Mouse (Mus musculus) CH12.LX (cell line): ENCODE measurements around the gene Sprr2j-ps. TPM values are rescaled to one million over a fixed set of nuclear protein-coding genes. Genes with fewer than 3 reads are reported as not detected.

ENCODE experiments used
- DNase-seq: peaks from one replicate; pipeline ENCODE4 v3.0.0-alpha.2; 2013; ENCODE audit errors: extremely low read depth
- H3K27ac ChIP-seq: 2 replicates; pipeline ENCODE4 v1.5.1; 2012; ENCODE audit warnings: low read depth, mild to moderate bottlenecking, control low read depth, moderate library complexity; ENCODE audit not compliant: insufficient read depth
- H3K27me3 ChIP-seq: replicated peaks from 2 replicates; pipeline ENCODE3; 2012; ENCODE audit warnings: inconsistent platforms
- H3K36me3 ChIP-seq, 2 experiments: replicated peaks in 1 of 2; 2 replicates each; pipeline versions ENCODE3 to v1.6.1; 2012; ENCODE audit warnings: inconsistent platforms in 1 of 2, low read length in 1 of 2, mild to moderate bottlenecking in 1 of 2, mixed read lengths in 1 of 2, moderate library complexity in 1 of 2; ENCODE audit not compliant: control insufficient read depth in 1 of 2, insufficient read depth in 1 of 2
- H3K4me1 ChIP-seq, 2 experiments: 2 replicates each; pipeline ENCODE4 v1.6.1; 2012; ENCODE audit warnings: inconsistent platforms in 1 of 2, moderate library complexity in 1 of 2; ENCODE audit not compliant: insufficient read depth in 2 of 2, control insufficient read depth in 1 of 2
- H3K4me2 ChIP-seq: 2 replicates; pipeline ENCODE4 v1.6.1; 2012; ENCODE audit warnings: low read depth, mild to moderate bottlenecking, control low read depth; ENCODE audit not compliant: poor library complexity, insufficient read depth, severe bottlenecking
- H3K4me3 ChIP-seq, 3 experiments: fragments of 150-350 bp in 1 of 3; sonication (generic) in 1 of 3; replicated peaks in 1 of 3; 2 replicates each; pipeline versions ENCODE3 to v1.5.1; 2011 to 2012; ENCODE audit warnings: low read depth in 2 of 3, low read length in 2 of 3, mild to moderate bottlenecking in 2 of 3, moderate library complexity in 2 of 3, control low read depth in 1 of 3, improper control_type of control experiment in 1 of 3, inconsistent platforms in 1 of 3, mixed read lengths in 1 of 3; ENCODE audit not compliant: poor library complexity in 1 of 3
- H3K79me2 ChIP-seq: replicated peaks from 2 replicates; pipeline ENCODE4 v1.6.1; 2012; ENCODE audit warnings: mild to moderate bottlenecking, moderate library complexity; ENCODE audit not compliant: control insufficient read depth, poor library complexity, insufficient read depth, severe bottlenecking; ENCODE audit errors: extremely low read depth
- H3K9ac ChIP-seq: 2 replicates; pipeline ENCODE4 v1.6.1; 2012; ENCODE audit warnings: low read depth, mild to moderate bottlenecking, control low read depth, moderate library complexity; ENCODE audit not compliant: insufficient read depth
- H3K9me3 ChIP-seq: replicated peaks from 2 replicates; pipeline ENCODE3; 2012; ENCODE audit warnings: low read length, inconsistent platforms, mixed read lengths
- BHLHE40 ChIP-seq: IDR thresholded peaks from 2 replicates; pipeline ENCODE4 v1.6.1; 2011; ENCODE audit warnings: mild to moderate bottlenecking, low read depth, low read length, improper control_type of control experiment
- CHD1 ChIP-seq: IDR thresholded peaks from 2 replicates; pipeline ENCODE4 v1.6.1; 2012; ENCODE audit warnings: low read depth, low read length, improper control_type of control experiment, inconsistent platforms
- CTCF ChIP-seq, 2 experiments: IDR thresholded peaks in 1 of 2; conservative IDR thresholded peaks in 1 of 2; 2 replicates each; pipeline ENCODE4 v1.5.1; 2011 to 2012; ENCODE audit warnings: low read depth in 2 of 2, low read length in 2 of 2, improper control_type of control experiment in 1 of 2, inconsistent platforms in 1 of 2, mild to moderate bottlenecking in 1 of 2, moderate library complexity in 1 of 2
- ETS1 ChIP-seq: conservative IDR thresholded peaks from 2 replicates; pipeline ENCODE4 v1.6.1; 2012; ENCODE audit warnings: low read depth, mild to moderate bottlenecking, inconsistent platforms, low read length, improper control_type of control experiment, moderate library complexity
- GABPA ChIP-seq: IDR thresholded peaks from 2 replicates; pipeline ENCODE4 v1.6.1; 2012; ENCODE audit warnings: low read depth, low read length, improper control_type of control experiment, inconsistent platforms; ENCODE audit not compliant: insufficient replicate concordance
- IRF4 ChIP-seq: IDR thresholded peaks from 2 replicates; pipeline ENCODE4 v1.6.1; 2014; ENCODE audit warnings: low read depth, mild to moderate bottlenecking, inconsistent platforms, low read length, improper control_type of control experiment
- JUN ChIP-seq: IDR thresholded peaks from 2 replicates; pipeline ENCODE4 v1.6.1; 2011; ENCODE audit warnings: low read depth, mild to moderate bottlenecking, low read length, improper control_type of control experiment, moderate library complexity; ENCODE audit not compliant: insufficient read depth
- KAT2A ChIP-seq: IDR thresholded peaks from 2 replicates; pipeline ENCODE4 v1.6.1; 2012; ENCODE audit warnings: low read length, improper control_type of control experiment, inconsistent platforms; ENCODE audit not compliant: insufficient replicate concordance
- MAX ChIP-seq: IDR thresholded peaks from 2 replicates; pipeline ENCODE4 v1.6.1; 2011; ENCODE audit warnings: low read length, improper control_type of control experiment
- MAZ ChIP-seq: IDR thresholded peaks from 2 replicates; pipeline ENCODE4 v1.6.1; 2012; ENCODE audit warnings: low read depth, mild to moderate bottlenecking, inconsistent platforms, low read length, improper control_type of control experiment, moderate library complexity
- MEF2A ChIP-seq: IDR thresholded peaks from 2 replicates; pipeline ENCODE4 v1.6.1; 2014; ENCODE audit warnings: low read depth, mild to moderate bottlenecking, inconsistent platforms, low read length, improper control_type of control experiment, borderline replicate concordance
- NELFE ChIP-seq: IDR thresholded peaks from 2 replicates; pipeline ENCODE4 v1.6.1; 2011; ENCODE audit warnings: low read depth, low read length, improper control_type of control experiment
- PAX5 ChIP-seq: IDR thresholded peaks from 2 replicates; pipeline ENCODE4 v1.6.1; 2012; ENCODE audit warnings: low read length, inconsistent platforms, mixed read lengths
- RCOR1 ChIP-seq: conservative IDR thresholded peaks from 2 replicates; pipeline ENCODE4 v1.6.1; 2012; ENCODE audit warnings: low read depth, mild to moderate bottlenecking, inconsistent platforms, low read length, improper control_type of control experiment
- SIN3A ChIP-seq: IDR thresholded peaks from 2 replicates; pipeline ENCODE4 v1.6.1; 2012; ENCODE audit warnings: low read length, improper control_type of control experiment, inconsistent platforms
- SMC3 ChIP-seq: IDR thresholded peaks from 2 replicates; pipeline ENCODE4 v1.6.1; 2011; ENCODE audit warnings: low read depth, low read length, improper control_type of control experiment
- UBTF ChIP-seq: IDR thresholded peaks from 2 replicates; pipeline ENCODE4 v1.6.1; 2012; ENCODE audit warnings: low read depth, mild to moderate bottlenecking, inconsistent platforms, low read length, improper control_type of control experiment, moderate library complexity
- USF1 ChIP-seq: IDR thresholded peaks from 2 replicates; pipeline ENCODE4 v1.6.1; 2014; ENCODE audit warnings: low read depth, mild to moderate bottlenecking, inconsistent platforms, low read length, improper control_type of control experiment
- USF2 ChIP-seq: conservative IDR thresholded peaks from 2 replicates; pipeline ENCODE4 v1.6.1; 2011; ENCODE audit warnings: low read depth, low read length, improper control_type of control experiment
- ZC3H11A ChIP-seq: IDR thresholded peaks from 2 replicates; pipeline ENCODE4 v1.6.1; 2012; ENCODE audit warnings: low read depth, mild to moderate bottlenecking, inconsistent platforms, low read length, improper control_type of control experiment
- ZKSCAN1 ChIP-seq: IDR thresholded peaks from 2 replicates; pipeline ENCODE4 v1.6.1; 2012; ENCODE audit warnings: low read depth, inconsistent platforms, low read length, improper control_type of control experiment, borderline replicate concordance
- ZMIZ1 ChIP-seq: IDR thresholded peaks from 2 replicates; pipeline ENCODE4 v1.6.1; 2012; ENCODE audit warnings: low read depth, mild to moderate bottlenecking, inconsistent platforms, low read length, improper control_type of control experiment
- dilution Hi-C: fragments of 300-500 bp; cut with MboI; formaldehyde crosslinking; loops from 2 replicates; pipeline ENCODE4 v1.14.3; 2020; ENCODE audit warnings: low sequenced_read_pairs; ENCODE audit not compliant: extremely low pct_unique_long_range_greater_than_20kb, extremely low pct_ligation_motif_present
- in situ Hi-C: fragments of 300-500 bp; cut with MboI; formaldehyde crosslinking; loops from 3 replicates; pipeline ENCODE4 v1.14.3; 2019; ENCODE audit warnings: low sequenced_read_pairs, low pct_ligation_motif_present, low pct_unique_long_range_greater_than_20kb, mixed read lengths
- polyA plus RNA-seq: library from polyadenylated mRNA; unstranded; fragments of >175 nt; gene quantifications from 2 replicates; pipeline ENCODE4 v1.2.1, GENCODE M21; 2012; ENCODE audit warnings: low read depth; ENCODE audit not compliant: insufficient read length
- total RNA-seq, 2 experiments: library from RNA; depleted of rRNA; stranded (reverse); fragments of 300-350 nt in 1 of 2; fragments of >200 nt in 1 of 2; gene quantifications; 2 replicates each; pipeline ENCODE4 v1.2.3; 2012 to 2014

Sprr2j-ps gene
- total and polyA plus RNA-seq, 3 experiments: not detected

- Histone ChIP-seq H3K4me3 (no peak within 1 kb of the TSS), H3K4me2 (no peak within 1 kb of the TSS), H3K79me2 (no peaks in the 10 kb centered on the region), H3K4me1 (no peaks in the 10 kb centered on the region)
- DNase-seq: no peak
- dilution Hi-C loops: no loop called here
- no peak for TF ChIP-seq ZMIZ1
- no peak for TF ChIP-seq SIN3A
- no peak for TF ChIP-seq USF1
- TF ChIP-seq MAX: no peak
- TF ChIP-seq ETS1: no peak
- no peak for TF ChIP-seq MAZ
- no peak for TF ChIP-seq ZKSCAN1
- no peak for TF ChIP-seq MEF2A
- TF ChIP-seq CHD1: no peak
- no peak for TF ChIP-seq IRF4
- no peak for TF ChIP-seq UBTF
- no peak for TF ChIP-seq GABPA
- TF ChIP-seq, all 38 proteins: peak for 0
- Histone ChIP-seq H3K9ac (no peak within 1 kb of the TSS), H3K27ac (no peak within 1 kb of the TSS), H3K9me3 (peaks cover 30% of the 10 kb centered on the region), H3K27me3 (no peaks in the 10 kb centered on the region), H3K36me3 (no peaks in the 10 kb centered on the region)
- in situ Hi-C loops: no loop called here
Measured at GRCm38 (mm10) chr3:92407691-92408090, 10.2 kb upstream of the Sprr2j-ps start, which contains the start of gene Sprr2i. Sprr2i (plus strand) TSS chr3:92407991.

- DNase-seq: no peak
- H3K9ac ChIP-seq: no peak within 1 kb of the TSS
- no peaks in the 10 kb centered on the region for H3K27me3 ChIP-seq
- no peaks in the 10 kb centered on the region for H3K36me3 ChIP-seq
- TF ChIP-seq USF2: no peak
- no peak for TF ChIP-seq RCOR1
- no peak for TF ChIP-seq ETS1
- TF ChIP-seq SMC3: no peak
- TF ChIP-seq GABPA: no peak
- TF ChIP-seq ZC3H11A: no peak
- TF ChIP-seq BHLHE40: no peak
- TF ChIP-seq NELFE: no peak
- TF ChIP-seq JUN: no peak
- TF ChIP-seq KAT2A: no peak
- no peak for TF ChIP-seq CTCF (conservative IDR thresholded peaks at IDR 0.05 in 1 of 2, IDR thresholded peaks at IDR 0.05 in 1 of 2; ENCODE audit: low read depth in 2 of 2, low read length in 2 of 2)
- TF ChIP-seq PAX5: no peak
- H3K4me2 ChIP-seq: no peak within 1 kb of the TSS
- peaks cover 22% of the 10 kb centered on the region for H3K9me3 ChIP-seq
- no peaks in the 10 kb centered on the region for H3K79me2 ChIP-seq
- H3K27ac ChIP-seq: no peak within 1 kb of the TSS
- H3K4me1 ChIP-seq: no peaks in the 10 kb centered on the region
- dilution Hi-C loops (no loop called here), in situ Hi-C loops (no loop called here)
- no peak within 1 kb of the TSS for H3K4me3 ChIP-seq
Measured at GRCm38 (mm10) chr3:92429323-92429722, 11.4 kb downstream of the Sprr2j-ps start, which contains the start of gene Gm9774. Gm9774 (minus strand) TSS chr3:92429423.
